Mouse (Mus musculus) MEL (cell line): ENCODE measurements around the gene Igfbp1. TPM values are rescaled to one million over a fixed set of nuclear protein-coding genes. Genes with fewer than 3 reads are reported as not detected.

Experiments
- DNase-seq: peaks from one replicate; pipeline ENCODE4 v3.0.0; 2011; ENCODE audit warnings: low read depth, low spot score
- H3K27ac ChIP-seq: 2 replicates; pipeline ENCODE4 v1.5.1; 2012; ENCODE audit warnings: low read depth, mild to moderate bottlenecking, control low read depth, low read length, moderate library complexity; ENCODE audit not compliant: control insufficient read depth
- H3K27me3 ChIP-seq, 2 experiments: fragments of 150-350 bp in 1 of 2; sonication (generic) in 1 of 2; 2 replicates each; pipeline ENCODE4 v1.6.1; 2012; ENCODE audit warnings: low read length in 2 of 2, mild to moderate bottlenecking in 2 of 2, improper control_type of control experiment in 1 of 2, moderate library complexity in 1 of 2; ENCODE audit not compliant: insufficient read depth in 2 of 2, control insufficient read depth in 1 of 2
- H3K36me3 ChIP-seq, 2 experiments: 2 replicates each; pipeline ENCODE4 v1.6.1; 2012 to 2014; ENCODE audit warnings: low read length in 2 of 2, improper control_type of control experiment in 1 of 2, inconsistent platforms in 1 of 2, mild to moderate bottlenecking in 1 of 2; ENCODE audit not compliant: insufficient read depth in 2 of 2, control insufficient read depth in 1 of 2
- H3K4me1 ChIP-seq, 2 experiments: fragments of 150-350 bp in 1 of 2; sonication (generic) in 1 of 2; 2 replicates each; pipeline ENCODE4 v1.6.1; 2012; ENCODE audit warnings: low read length in 2 of 2, improper control_type of control experiment in 1 of 2, mild to moderate bottlenecking in 1 of 2; ENCODE audit not compliant: insufficient read depth in 2 of 2, control insufficient read depth in 1 of 2
- H3K4me3 ChIP-seq, 2 experiments: fragments of 150-350 bp in 1 of 2; sonication (generic) in 1 of 2; 2 replicates each; pipeline ENCODE4 v1.5.1; 2012; ENCODE audit warnings: low read depth in 2 of 2, low read length in 2 of 2, mild to moderate bottlenecking in 2 of 2, moderate library complexity in 2 of 2, control low read depth in 1 of 2, improper control_type of control experiment in 1 of 2; ENCODE audit not compliant: control insufficient read depth in 1 of 2, insufficient read depth in 1 of 2
- H3K79me2 ChIP-seq: 2 replicates; pipeline ENCODE4 v1.6.1; 2012; ENCODE audit warnings: mild to moderate bottlenecking, low read length, moderate library complexity; ENCODE audit not compliant: control insufficient read depth, poor library complexity, insufficient read depth
- H3K9ac ChIP-seq: 2 replicates; pipeline ENCODE4 v1.6.1; 2012; ENCODE audit warnings: low read depth, mild to moderate bottlenecking, control low read depth, low read length, moderate library complexity; ENCODE audit not compliant: control insufficient read depth, poor library complexity, severe bottlenecking
- H3K9me3 ChIP-seq: fragments of 150-350 bp; sonication (generic); replicated peaks from 2 replicates; pipeline ENCODE4 v1.6.1; 2012; ENCODE audit warnings: mild to moderate bottlenecking, low read length, improper control_type of control experiment, moderate library complexity; ENCODE audit not compliant: insufficient read depth
- BHLHE40 ChIP-seq: IDR thresholded peaks from 2 replicates; pipeline ENCODE4 v1.6.1; 2012; ENCODE audit warnings: low read depth, mild to moderate bottlenecking, inconsistent platforms, low read length, improper control_type of control experiment, borderline replicate concordance
- CHD2 ChIP-seq: IDR thresholded peaks from 2 replicates; pipeline ENCODE4 v1.6.1; 2011; ENCODE audit warnings: low read length, improper control_type of control experiment
- ELF1 ChIP-seq: IDR thresholded peaks from 2 replicates; pipeline ENCODE4 v1.6.1; 2014; ENCODE audit warnings: low read depth, mild to moderate bottlenecking, inconsistent platforms, low read length, improper control_type of control experiment, moderate library complexity
- GATA1 ChIP-seq: IDR thresholded peaks from 2 replicates; pipeline ENCODE4 v1.6.1; 2011; ENCODE audit warnings: low read depth, low read length, improper control_type of control experiment
- JUND ChIP-seq: IDR thresholded peaks from 2 replicates; pipeline ENCODE4 v1.6.1; 2011; ENCODE audit warnings: low read depth, mild to moderate bottlenecking, improper control_type of control experiment, low read length
- MAFK ChIP-seq: IDR thresholded peaks from 2 replicates; pipeline ENCODE4 v1.6.1; 2011; ENCODE audit warnings: low read depth, mild to moderate bottlenecking, low read length, improper control_type of control experiment, borderline replicate concordance
- MAX ChIP-seq: IDR thresholded peaks from 2 replicates; pipeline ENCODE4 v1.6.1; 2011; ENCODE audit warnings: low read length, improper control_type of control experiment
- MAZ ChIP-seq: IDR thresholded peaks from 2 replicates; pipeline ENCODE4 v1.6.1; 2012; ENCODE audit warnings: low read depth, mild to moderate bottlenecking, inconsistent platforms, low read length, improper control_type of control experiment
- MEF2A ChIP-seq: IDR thresholded peaks from 2 replicates; pipeline ENCODE4 v1.6.1; 2014; ENCODE audit warnings: low read depth, mild to moderate bottlenecking, inconsistent platforms, low read length, improper control_type of control experiment; ENCODE audit not compliant: poor library complexity, insufficient replicate concordance, severe bottlenecking; ENCODE audit errors: extremely low read depth
- MXI1 ChIP-seq: IDR thresholded peaks from 2 replicates; pipeline ENCODE4 v1.6.1; 2011; ENCODE audit warnings: mild to moderate bottlenecking, low read depth, low read length, improper control_type of control experiment
- MYB ChIP-seq: IDR thresholded peaks from 2 replicates; pipeline ENCODE4 v1.6.1; 2011; ENCODE audit warnings: mild to moderate bottlenecking, low read depth, low read length, improper control_type of control experiment
- MYC ChIP-seq: IDR thresholded peaks from 2 replicates; pipeline ENCODE4 v1.6.1; 2011; ENCODE audit warnings: low read depth, mild to moderate bottlenecking, low read length, improper control_type of control experiment, moderate library complexity
- POLR2AphosphoS5 ChIP-seq: IDR thresholded peaks from 2 replicates; pipeline ENCODE4 v1.6.1; 2012; ENCODE audit warnings: low read depth, borderline replicate concordance, mild to moderate bottlenecking, inconsistent platforms, low read length, moderate library complexity, mixed read lengths
- RAD21 ChIP-seq: IDR thresholded peaks from 2 replicates; pipeline ENCODE4 v1.6.1; 2011; ENCODE audit warnings: mild to moderate bottlenecking, low read depth, low read length, improper control_type of control experiment
- SIN3A ChIP-seq: IDR thresholded peaks from 2 replicates; pipeline ENCODE4 v1.6.1; 2012; ENCODE audit warnings: low read length, improper control_type of control experiment, inconsistent platforms
- SMC3 ChIP-seq: IDR thresholded peaks from 2 replicates; pipeline ENCODE4 v1.6.1; 2011; ENCODE audit warnings: low read depth, low read length, improper control_type of control experiment
- ZC3H11A ChIP-seq: IDR thresholded peaks from 2 replicates; pipeline ENCODE4 v1.6.1; 2012; ENCODE audit warnings: low read depth, mild to moderate bottlenecking, inconsistent platforms, low read length, improper control_type of control experiment
- ZKSCAN1 ChIP-seq: IDR thresholded peaks from 2 replicates; pipeline ENCODE4 v1.6.1; 2012; ENCODE audit warnings: low read depth, mild to moderate bottlenecking, inconsistent platforms, low read length, improper control_type of control experiment, moderate library complexity
- ZMIZ1 ChIP-seq: IDR thresholded peaks from 2 replicates; pipeline ENCODE4 v1.6.1; 2012; ENCODE audit warnings: low read depth, mild to moderate bottlenecking, inconsistent platforms, low read length, improper control_type of control experiment, moderate library complexity
- ZNF384 ChIP-seq: IDR thresholded peaks from 2 replicates; pipeline ENCODE4 v1.6.1; 2012; ENCODE audit warnings: low read depth, mild to moderate bottlenecking, inconsistent platforms, low read length, improper control_type of control experiment
- polyA plus RNA-seq, 2 experiments: library from polyadenylated mRNA; stranded (reverse) in 1 of 2; unstranded in 1 of 2; fragments of >175 nt in 1 of 2; fragments of >200 nt in 1 of 2; gene quantifications; 2 replicates each; pipeline versions ENCODE4 v1.2.1 to v1.2.4; 2012; ENCODE audit warnings: low replicate concordance in 2 of 2, low read depth in 1 of 2; ENCODE audit not compliant: insufficient read length in 2 of 2, insufficient read depth in 1 of 2, missing spikeins in 1 of 2
- total RNA-seq: library from RNA; depleted of rRNA; stranded (reverse); fragments of 300-350 nt; gene quantifications from 2 replicates; pipeline ENCODE4 v1.2.3, GENCODE M21; 2012

The Igfbp1 gene
- total and polyA plus RNA-seq, 3 experiments, result not detected

DNA sequence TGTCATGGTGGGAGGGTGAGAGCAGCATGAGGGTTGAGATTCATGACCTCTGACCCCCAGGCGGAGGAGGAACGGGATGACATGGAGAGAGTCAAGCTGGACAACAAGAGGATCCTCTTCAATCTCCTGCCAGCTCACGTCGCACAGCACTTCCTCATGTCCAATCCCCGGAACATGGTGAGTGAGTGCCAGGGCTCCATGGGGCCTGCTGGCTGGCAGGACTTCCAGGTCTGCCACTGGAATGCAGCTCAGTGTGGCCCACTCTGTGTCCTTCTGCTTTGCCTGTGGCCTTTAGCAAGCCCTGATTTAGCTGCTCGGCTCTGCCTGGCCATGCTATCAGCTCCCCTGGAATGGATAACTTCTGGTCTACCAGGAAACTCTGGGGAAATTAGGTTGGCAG, 37.4 kb upstream of the Igfbp1 start:
- no peaks in the 10 kb centered on the region for H3K79me2 ChIP-seq
- no peak overlapping the region for H3K4me3 ChIP-seq
- H3K36me3 ChIP-seq, result no peaks in the 10 kb centered on the region
- H3K27me3 ChIP-seq, result no peaks in the 10 kb centered on the region
- TF ChIP-seq MAX (no peak), ZC3H11A (no peak), RAD21 (no peak), MYC (no peak), SIN3A (no peak), MXI1 (no peak), ZKSCAN1 (no peak), ELF1 (no peak), POLR2AphosphoS5 (no peak), JUND (no peak), SMC3 (no peak), BHLHE40 (no peak), GATA1 (no peak), ZNF384 (no peak), MAFK (no peak)
- no peak overlapping the region for H3K27ac ChIP-seq
- no peak for DNase-seq
- no peaks in the 10 kb centered on the region for H3K4me1 ChIP-seq
- no peak overlapping the region for H3K9ac ChIP-seq
- H3K9me3 ChIP-seq, result no peaks in the 10 kb centered on the region

DNA sequence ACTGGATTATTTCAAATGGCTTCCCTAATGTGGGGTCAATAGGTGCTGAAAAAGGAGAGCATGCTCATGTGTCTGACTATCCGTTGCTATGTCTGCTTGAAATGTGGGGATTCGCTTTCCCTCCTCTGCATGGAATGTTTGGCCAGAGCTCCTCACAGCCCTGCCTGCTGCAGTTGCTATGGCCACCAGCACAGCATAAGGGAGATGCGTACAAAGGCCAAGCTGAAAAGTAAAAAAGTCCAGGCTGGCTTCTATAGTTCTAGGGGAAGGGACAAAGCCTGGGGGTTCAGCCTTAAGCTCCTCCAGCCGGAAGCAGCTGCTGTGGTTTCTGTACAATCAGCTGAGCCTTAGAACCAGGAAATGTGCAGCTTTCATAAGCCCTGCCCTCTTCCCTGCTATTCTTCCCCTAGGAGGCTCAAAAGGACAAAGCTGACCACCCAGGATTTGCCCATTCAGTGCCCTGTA, 36.9 kb upstream of the Igfbp1 start:
- no peak overlapping the region for H3K27ac ChIP-seq
- no peak overlapping the region for H3K9ac ChIP-seq
- H3K4me3 ChIP-seq, result no peak overlapping the region
- no peaks in the 10 kb centered on the region for H3K9me3 ChIP-seq
- H3K36me3 ChIP-seq, result no peaks in the 10 kb centered on the region
- no peaks in the 10 kb centered on the region for H3K4me1 ChIP-seq
- no peaks in the 10 kb centered on the region for H3K27me3 ChIP-seq
- no peak for DNase-seq
- TF ChIP-seq MAZ (no peak), MEF2A (no peak), CHD2 (no peak), MYB (no peak), JUND (no peak), ZMIZ1 (no peak)
- H3K79me2 ChIP-seq, result no peaks in the 10 kb centered on the region
